Mouse (Mus musculus): ENCODE results near the gene Mif.
"Not testable (repeated sequence)": the region's sequence is repeated elsewhere in the genome, so short reads cannot be mapped to it uniquely, and the experiment has no call there.

The Mif gene

GRCm38 (mm10) chr10:75859786-75860470, at the start of gene Mif:
Mif (minus strand) TSS chr10:75860240.
- peak; percentile 96 for DNase-seq (ENCODE audit: low read depth)

- DNase-seq (ENCODE audit: low read depth): no peak
Measured at GRCm38 (mm10) chr10:75906882-75907281, 46.8 kb upstream of the Mif start.

- DNase-seq (ENCODE audit: low read depth): no peak
Measured at GRCm38 (mm10) chr10:75904391-75904790, 44.4 kb upstream of the Mif start.

- DNase-seq (ENCODE audit: low read depth): peak; percentile 92
Measured at GRCm38 (mm10) chr10:75898846-75899245, 38.8 kb upstream of the Mif start.

DNA sequence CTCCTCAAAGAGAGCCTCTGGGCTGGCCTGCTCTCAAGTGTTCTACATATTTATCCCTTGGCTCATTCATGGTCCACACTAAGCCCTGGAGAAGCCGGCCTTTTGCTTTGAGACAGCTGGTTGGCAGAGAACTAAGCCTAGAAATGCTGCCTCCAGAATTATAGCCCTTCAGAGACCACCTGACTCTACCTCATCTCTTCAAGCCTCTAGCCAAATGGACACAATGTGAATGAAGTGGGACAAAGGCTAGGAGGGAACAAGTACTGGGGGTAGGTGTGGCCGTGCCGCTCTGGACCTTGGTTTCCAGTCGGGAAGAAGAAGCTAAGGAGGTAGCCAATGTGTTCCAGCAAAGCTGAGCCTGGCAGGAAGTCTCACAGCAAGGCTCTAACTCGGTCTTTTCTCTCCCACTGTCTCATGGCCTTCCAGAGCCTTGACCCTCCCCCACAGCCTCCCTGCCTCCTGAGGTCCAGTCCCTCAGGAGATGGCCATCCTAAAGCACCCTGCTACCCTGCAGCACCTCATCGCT, 38.1 kb upstream of the Mif start:
- DNase-seq (ENCODE audit: low read depth): peak; percentile 42

GRCm38 (mm10) chr10:75897373-75897772, 37.3 kb upstream of the Mif start:
- peak; percentile 74 for DNase-seq (ENCODE audit: low read depth)

DNA sequence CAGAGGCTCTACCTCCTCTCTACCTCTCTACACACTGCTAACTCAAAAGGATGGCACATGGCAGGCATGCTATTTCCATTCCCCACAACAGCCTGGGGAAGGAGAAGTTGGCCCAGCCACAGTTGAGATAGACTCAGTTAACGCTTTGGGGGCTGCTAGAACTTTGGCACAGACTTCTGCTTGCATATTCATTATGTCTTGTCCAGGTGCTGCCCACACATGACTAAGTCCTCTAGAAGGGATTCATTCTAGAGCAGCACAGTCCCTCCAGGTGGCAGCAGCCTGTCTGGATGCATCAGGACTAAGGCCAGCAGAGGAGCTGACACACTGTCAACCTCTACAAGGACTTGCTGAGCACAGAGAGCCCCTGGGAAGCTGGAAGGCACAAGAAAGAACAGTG, 36.2 kb upstream of the Mif start:
- no peak for DNase-seq (ENCODE audit: low read depth)

DNA sequence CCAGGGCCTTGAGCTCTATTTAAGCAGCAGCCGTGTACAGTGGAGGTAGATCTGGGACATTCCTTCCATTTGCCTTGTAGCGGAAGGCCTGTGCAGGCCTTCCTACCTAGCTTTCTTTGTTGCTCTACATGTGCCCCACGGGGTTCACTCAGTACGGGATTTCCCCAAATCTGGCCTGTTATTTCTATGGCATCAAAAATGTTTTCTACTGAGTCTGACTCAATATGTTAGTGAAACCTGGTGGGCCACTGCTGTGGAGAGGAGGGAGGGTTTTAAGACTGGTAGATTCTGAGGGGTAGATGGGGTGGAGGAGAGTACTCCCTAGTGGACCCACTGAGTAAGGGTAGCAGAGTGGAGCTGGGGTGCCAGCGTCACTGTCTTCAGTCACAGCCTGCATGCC, 35.7 kb upstream of the Mif start:
- no peak for DNase-seq (ENCODE audit: low read depth)

GRCm38 (mm10) chr10:75894601-75895000, 34.6 kb upstream of the Mif start:
- no peak for DNase-seq (ENCODE audit: low read depth)

GRCm38 (mm10) chr10:75893089-75893750, 33.2 kb upstream of the Mif start, which contains the start of gene Derl3:
Derl3 (plus strand) TSS chr10:75893413.
- no peak for DNase-seq (ENCODE audit: low read depth)

GRCm38 (mm10) chr10:75889406-75890153, 29.5 kb upstream of the Mif start:
- DNase-seq (ENCODE audit: low read depth): no peak

DNA sequence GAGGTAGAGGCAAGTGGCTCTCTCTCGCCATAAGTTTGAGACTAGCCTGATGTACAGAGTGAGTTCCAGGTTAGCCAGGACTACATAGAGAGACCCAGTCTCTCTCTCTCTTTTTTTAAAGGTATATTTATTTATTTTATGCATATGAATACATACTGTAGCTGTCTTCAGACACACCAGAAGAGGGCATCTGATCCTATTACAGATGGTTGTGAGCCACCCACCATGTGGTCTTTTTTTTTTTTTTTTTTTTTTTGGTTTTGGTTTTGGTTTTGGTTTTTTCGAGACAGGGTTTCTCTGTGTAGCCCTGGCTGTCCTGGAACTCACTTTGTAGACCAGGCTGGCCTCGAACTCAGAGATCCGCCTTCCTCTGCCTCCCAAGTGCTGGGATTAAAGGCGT, 27.5 kb upstream of the Mif start:
- not testable (repeated sequence) for DNase-seq (ENCODE audit: low read depth)

DNA sequence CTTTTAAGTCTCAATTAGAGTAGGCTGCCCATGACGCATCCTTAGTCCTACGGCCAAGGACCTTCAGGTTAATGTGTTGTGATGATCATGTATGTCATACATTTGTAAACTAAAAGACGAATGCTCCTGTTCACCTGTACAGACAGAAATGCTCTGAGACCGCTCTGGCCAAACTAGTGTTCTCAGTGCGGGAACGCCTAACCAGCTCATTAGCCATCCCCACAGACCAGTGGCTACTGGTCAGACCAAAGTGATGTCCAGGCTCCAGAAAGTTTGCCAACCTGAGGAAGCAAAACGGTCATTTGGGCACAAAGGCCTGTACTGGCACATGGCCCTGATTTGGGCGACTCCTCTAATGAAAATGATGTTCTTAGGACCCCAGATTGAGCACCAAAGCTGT, 24.7 kb upstream of the Mif start:
- DNase-seq (ENCODE audit: low read depth): no peak

DNA sequence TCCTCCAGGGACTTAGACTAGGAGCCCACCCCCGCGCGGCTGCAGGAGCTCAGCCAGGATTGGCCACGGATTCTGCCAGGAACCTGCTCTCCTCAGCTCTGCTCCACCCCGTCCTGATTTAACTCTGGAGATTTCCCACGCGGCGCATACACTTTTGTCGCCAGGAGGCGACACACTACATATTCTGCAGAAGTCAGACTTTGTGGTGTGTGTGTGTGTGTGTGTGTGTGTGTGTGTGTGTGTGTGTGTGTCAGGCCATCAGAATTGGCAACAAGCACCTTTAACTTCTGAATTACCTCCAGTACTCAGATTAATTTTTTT, 23.2 kb upstream of the Mif start:
- DNase-seq (ENCODE audit: low read depth): peak; percentile 77

DNA sequence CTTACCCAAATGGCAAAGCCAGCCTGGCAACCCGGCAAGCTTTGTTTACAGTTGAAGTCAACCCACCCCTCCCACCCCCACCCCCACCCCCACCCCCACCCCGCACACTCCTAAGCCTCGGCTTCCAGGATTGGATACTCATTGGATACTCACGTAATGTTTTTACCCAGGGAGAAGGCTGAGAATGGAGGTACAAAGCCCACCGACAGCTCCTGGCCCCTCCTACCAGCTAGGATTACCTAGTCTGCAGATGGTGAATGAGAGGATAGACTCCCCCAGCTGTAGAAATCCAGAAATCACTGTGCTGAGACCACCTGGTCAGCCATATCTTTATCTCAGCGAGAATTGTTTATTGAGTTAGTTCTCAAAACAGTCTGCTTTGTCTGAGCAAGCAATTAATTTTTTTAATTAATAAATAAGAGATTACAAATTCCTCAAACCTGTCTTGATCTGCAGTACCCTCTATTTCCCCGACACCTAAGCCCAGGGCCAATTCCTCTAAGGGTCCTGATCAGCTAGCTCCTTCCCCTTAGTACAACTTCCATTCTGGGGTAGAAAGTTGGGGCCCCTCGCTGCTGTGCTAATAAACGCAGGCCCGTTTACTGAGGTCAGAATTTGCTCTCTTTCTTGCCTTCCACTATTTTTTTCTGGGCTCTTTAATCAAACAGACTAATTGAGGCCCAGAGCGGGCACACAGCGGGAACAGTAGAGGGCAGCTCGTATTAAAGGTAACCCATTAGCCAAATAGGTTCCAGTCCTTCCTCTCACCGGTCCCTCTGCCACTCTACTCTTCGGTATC, 22.6 kb upstream of the Mif start:
- no peak for DNase-seq (ENCODE audit: low read depth)

DNA sequence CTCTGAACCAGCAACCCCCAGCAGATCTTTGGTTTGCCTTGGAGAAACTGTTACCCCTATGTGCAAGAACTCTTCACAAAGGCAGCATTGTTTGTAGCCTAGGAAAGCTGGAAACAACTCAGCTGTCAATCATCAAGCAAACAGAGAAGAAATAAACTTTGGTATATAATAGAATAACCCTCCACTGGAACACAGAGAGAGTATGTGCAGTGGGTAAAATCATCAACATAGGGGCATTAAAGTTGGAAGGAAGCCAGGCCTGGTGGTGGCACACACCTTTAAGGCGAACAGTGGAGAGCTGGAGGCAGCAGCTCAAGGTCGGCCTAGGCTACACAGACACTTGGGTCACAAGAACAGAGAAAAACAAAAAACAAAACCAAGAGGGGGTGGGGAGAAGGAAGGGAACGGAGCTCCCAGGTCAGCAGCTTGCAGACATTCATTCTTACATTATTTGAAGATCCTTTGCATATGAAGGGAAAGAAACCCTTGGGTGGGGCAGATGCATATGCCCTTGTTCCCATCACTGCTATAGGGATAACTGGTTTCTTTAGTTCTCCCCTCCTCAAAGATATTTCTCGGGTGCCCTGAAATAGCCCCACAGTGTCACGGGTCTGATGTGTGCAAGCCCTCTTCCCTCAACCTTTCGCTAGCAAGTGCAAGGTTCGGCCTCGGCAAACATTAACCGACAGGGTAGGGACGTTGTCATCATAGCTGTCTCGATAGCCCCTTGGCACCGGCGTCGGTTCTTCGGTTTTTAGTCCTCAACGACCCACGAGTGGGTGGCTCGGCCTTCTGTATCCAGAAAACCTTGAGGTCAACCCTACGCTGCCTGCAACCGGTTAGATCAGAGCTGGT, 21.8 kb upstream of the Mif start:
- DNase-seq (ENCODE audit: low read depth): no peak

DNA sequence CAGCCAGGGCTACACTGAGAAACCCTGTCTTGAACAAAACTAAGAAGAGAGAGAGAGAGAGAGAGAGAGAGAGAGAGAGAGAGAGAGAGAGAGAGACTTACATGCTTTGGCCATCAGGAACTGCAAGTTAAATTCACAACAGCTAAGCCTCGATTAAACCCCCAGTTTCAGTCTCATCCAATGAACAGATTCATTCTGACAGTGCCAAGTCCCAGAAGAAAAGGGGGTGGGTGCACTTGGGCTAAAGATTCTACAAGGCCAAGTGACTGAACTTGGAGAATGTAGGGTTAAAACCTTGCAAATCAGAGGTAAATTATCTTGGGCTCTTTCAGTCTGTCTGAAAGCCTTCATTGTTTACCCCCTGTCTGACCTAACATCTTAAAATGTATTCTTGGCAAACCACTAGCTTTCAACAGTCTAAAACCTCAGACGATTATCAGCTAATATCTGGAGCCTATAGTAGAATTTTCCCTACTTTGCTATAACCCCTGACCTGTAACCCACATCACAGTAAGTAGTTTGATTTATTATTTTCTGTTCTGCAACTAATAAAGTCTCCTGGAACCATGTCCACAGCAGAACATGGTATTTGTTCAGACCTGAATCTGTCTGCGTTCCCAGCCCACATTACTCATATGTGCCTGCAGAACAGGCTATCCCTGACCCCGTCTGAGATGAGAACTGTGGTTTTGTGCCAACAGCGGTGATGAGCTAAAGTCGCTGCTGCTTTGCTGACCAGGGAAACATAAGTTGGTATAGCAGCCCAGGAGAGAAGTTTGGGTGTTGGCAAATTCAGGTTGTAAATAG, 20.9 kb upstream of the Mif start:
- peak; percentile 84 for DNase-seq (ENCODE audit: low read depth)

- DNase-seq (ENCODE audit: low read depth): no peak
Measured at GRCm38 (mm10) chr10:75880351-75880750, 20.3 kb upstream of the Mif start.

- no peak for DNase-seq (ENCODE audit: low read depth)
Measured at GRCm38 (mm10) chr10:75878836-75879235, 18.8 kb upstream of the Mif start.

GRCm38 (mm10) chr10:75873543-75874170, 13.6 kb upstream of the Mif start:
- DNase-seq (ENCODE audit: low read depth): peak; percentile 32
